Mouse (Mus musculus) heart, embryonic 14.5 days (tissue): Measurements from ENCODE around the gene Bpi. TPM values are rescaled to one million over a fixed set of nuclear protein-coding genes. Genes with fewer than 3 reads are reported as not detected.

Experiments
- ATAC-seq: fragments of 200-750 bp; cut with Nextera tagmentation; 2 replicates; pipeline ENCODE4 v1.8.0; 2017; ENCODE audit warnings: low read depth, moderate TSS enrichment; ENCODE audit not compliant: insufficient number of reproducible peaks, insufficient read depth, low FRiP score
- H3K27ac ChIP-seq, 2 experiments: fragments of 200-500 bp in 1 of 2; fragments of 300-500 bp in 1 of 2; sonication (generic) in 1 of 2; replicated peaks in 1 of 2; 2 replicates each; pipeline ENCODE4 v1.5.1; 2012 to 2014; ENCODE audit warnings: low read depth in 2 of 2, low read length in 2 of 2, control low read depth in 1 of 2, mild to moderate bottlenecking in 1 of 2, mixed read lengths in 1 of 2; ENCODE audit not compliant: control insufficient read depth in 1 of 2, insufficient read depth in 1 of 2
- H3K27me3 ChIP-seq: fragments of 300-500 bp; sonication (generic); 2 replicates; pipeline ENCODE4 v1.6.1; 2014; ENCODE audit warnings: mild to moderate bottlenecking, low read length, control low read depth; ENCODE audit not compliant: control insufficient read depth, insufficient read depth
- H3K36me3 ChIP-seq: fragments of 300-500 bp; sonication (generic); 2 replicates; pipeline ENCODE4 v1.6.1; 2014; ENCODE audit warnings: mild to moderate bottlenecking, control low read depth, low read length, mixed read lengths; ENCODE audit not compliant: control insufficient read depth, insufficient read depth
- H3K4me1 ChIP-seq, 2 experiments: fragments of 200-500 bp in 1 of 2; fragments of 300-500 bp in 1 of 2; sonication (generic) in 1 of 2; 2 replicates each; pipeline ENCODE4 v1.6.1; 2012 to 2014; ENCODE audit warnings: low read length in 2 of 2, control low read depth in 1 of 2, mixed read lengths in 1 of 2; ENCODE audit not compliant: control insufficient read depth in 2 of 2, insufficient read depth in 2 of 2
- H3K4me2 ChIP-seq: fragments of 300-500 bp; sonication (generic); 2 replicates; pipeline ENCODE4 v1.6.1; 2014; ENCODE audit warnings: mild to moderate bottlenecking, low read length
- H3K4me3 ChIP-seq, 2 experiments: fragments of 200-500 bp in 1 of 2; fragments of 300-500 bp in 1 of 2; sonication (generic) in 1 of 2; 2 replicates each; pipeline ENCODE4 v1.5.1; 2012 to 2014; ENCODE audit warnings: low read length in 2 of 2, mild to moderate bottlenecking in 2 of 2, control low read depth in 1 of 2, low read depth in 1 of 2, moderate library complexity in 1 of 2; ENCODE audit not compliant: control insufficient read depth in 1 of 2, insufficient read depth in 1 of 2
- H3K9ac ChIP-seq: fragments of 300-500 bp; sonication (generic); 2 replicates; pipeline ENCODE4 v1.6.1; 2014; ENCODE audit warnings: mild to moderate bottlenecking, low read length
- H3K9me3 ChIP-seq: fragments of 300-500 bp; sonication (generic); 2 replicates; pipeline ENCODE4 v1.6.1; 2016; ENCODE audit warnings: low read length, control low read depth; ENCODE audit not compliant: control insufficient read depth
- WGBS: fragments of 180-500 bp; shearing (Covaris S2); extraction: QIAGEN DNeasy Blood & Tissue Kit; methylation state at CpG from one replicate; pipeline ENCODE4 v1.1.7; 2014; 5-methylcytosine and 5-hydroxymethylcytosine counted together
- polyA plus RNA-seq: library from polyadenylated mRNA; unstranded; fragments of >200 nt; fragmentation: Nextera tagmentation; extraction: Ambion mirVana; gene quantifications from 2 replicates; pipeline ENCODE4 v1.2.1, GENCODE M21; 2014

The Bpi gene
- polyA plus RNA-seq, 1 experiment from 2014 or later = not detected

DNA sequence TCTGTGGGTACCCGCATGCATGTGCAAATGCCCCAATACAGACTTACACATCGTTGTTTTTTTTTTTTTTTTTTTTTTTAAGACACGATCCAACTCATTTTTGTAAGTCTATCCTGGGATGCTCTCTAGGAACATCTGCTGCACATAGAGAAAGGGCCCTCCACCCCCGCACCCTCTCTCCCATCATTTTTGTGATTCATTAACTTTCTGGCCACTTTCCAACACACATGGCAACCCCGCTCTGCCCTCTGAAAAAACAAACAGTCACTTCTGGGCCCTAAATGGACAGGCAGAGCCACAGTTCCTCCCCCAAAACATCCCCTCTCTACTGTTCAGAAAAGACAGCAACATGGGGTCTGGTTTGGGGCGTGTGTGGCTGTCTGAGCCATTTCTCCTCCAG lies 27.8 kb downstream of the Bpi start:
- H3K9me3 ChIP-seq = no peaks in the 10 kb centered on the region
- H3K4me3 ChIP-seq = no peak overlapping the region
- H3K4me1 ChIP-seq = peaks cover 0 to 4% of the 10 kb centered on the region in 2 experiments; a peak in 1 of 4 replicates
- no peak overlapping the region for H3K4me2 ChIP-seq
- no peaks in the 10 kb centered on the region for H3K36me3 ChIP-seq
- ATAC-seq = no peak
- no peak overlapping the region for H3K9ac ChIP-seq
- 80% methylated on average over 6 of the region's 6 CpGs for WGBS
- no peak overlapping the region for H3K27ac ChIP-seq
- peaks cover 7% of the 10 kb centered on the region; the same call in 1 of the 2 replicates for H3K27me3 ChIP-seq

DNA sequence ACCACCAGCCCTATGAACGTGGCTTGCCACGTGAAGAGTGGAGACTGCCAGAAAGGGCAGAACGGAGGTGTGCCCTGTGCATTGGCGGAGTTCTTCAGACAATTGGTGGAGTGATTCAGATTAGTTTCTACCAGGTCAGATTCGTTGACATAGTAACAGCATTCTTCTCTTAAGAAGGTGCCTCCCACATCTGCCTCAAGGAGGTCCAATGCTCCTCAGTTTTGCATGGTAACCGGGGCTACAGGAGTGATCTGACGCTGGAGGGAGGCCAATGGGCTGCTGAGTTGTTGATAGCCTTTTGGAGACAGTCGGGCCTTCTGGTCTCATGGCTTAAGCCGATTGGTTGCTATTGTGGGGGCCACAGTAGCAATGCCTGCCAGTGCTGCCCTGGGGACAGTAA lies 37.8 kb downstream of the Bpi start:
- peak; percentile 31; the same call in 1 of the 2 replicates for ATAC-seq
- H3K27me3 ChIP-seq = no peaks in the 10 kb centered on the region
- H3K9ac ChIP-seq = no peak overlapping the region
- H3K4me3 ChIP-seq = no peak overlapping the region
- H3K9me3 ChIP-seq = no peaks in the 10 kb centered on the region
- H3K36me3 ChIP-seq = no peaks in the 10 kb centered on the region
- 39% methylated on average over 9 of the region's 9 CpGs for whole genome bisulfite sequencing
- no peak overlapping the region for H3K27ac ChIP-seq
- H3K4me1 ChIP-seq = peaks cover 5% of the 10 kb centered on the region in 2 experiments; a peak in 3 of 4 replicates
- H3K4me2 ChIP-seq = no peak overlapping the region

DNA sequence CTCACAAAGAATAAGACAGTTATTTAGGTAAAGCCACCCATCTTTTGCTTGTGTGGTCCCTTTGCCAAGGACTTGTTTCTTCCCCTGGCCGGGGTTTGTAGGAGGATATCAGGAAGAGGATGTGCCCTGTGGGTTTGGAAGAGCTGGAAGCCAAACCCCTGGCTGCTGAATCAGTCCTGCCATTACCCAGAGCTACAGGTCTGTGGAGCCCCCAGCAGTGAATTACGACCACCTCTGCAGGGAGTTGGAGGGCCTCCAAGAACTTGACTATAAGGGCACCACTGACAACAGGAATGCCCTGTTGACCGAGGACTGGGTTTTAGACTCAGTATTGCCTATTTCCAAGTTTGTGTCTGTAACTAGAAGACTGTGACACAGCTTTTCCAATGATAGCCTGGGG lies 41.3 kb downstream of the Bpi start:
- Histone ChIP-seq H3K4me1 (peaks cover 5% of the 10 kb centered on the region in 2 experiments; a peak in 3 of 4 replicates), H3K9ac (no peak overlapping the region), H3K27me3 (no peaks in the 10 kb centered on the region), H3K27ac (no peak overlapping the region), H3K4me2 (no peak overlapping the region), H3K9me3 (0 out of 2 replicates have a peak, but pooled peaks cover 2% of the 10 kb centered on the region), H3K4me3 (no peak overlapping the region), H3K36me3 (no peaks in the 10 kb centered on the region)
- 76% methylated on average over 3 of the region's 3 CpGs for WGBS
- no peak for ATAC-seq

DNA sequence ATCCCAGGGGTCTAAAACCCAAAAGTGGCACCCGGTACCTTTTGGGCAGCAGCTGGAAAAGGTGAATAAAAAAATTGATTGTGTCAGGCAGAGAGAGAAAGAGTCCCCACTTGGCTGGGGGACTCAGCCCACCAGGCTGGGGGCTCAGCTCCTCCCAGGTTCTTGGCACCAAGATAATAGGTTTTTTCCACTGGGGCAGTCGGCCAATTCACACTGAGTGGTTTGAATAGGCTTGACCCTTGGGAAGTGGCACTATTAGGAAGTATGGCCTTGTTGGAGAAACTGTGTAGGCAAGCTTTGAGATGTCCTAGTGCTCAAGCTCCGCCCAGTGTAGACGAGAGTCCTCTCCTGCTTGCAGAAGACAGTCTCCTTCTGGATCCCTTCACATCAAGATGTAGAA lies 41.8 kb downstream of the Bpi start:
- Histone ChIP-seq H3K4me2 (no peak overlapping the region), H3K27ac (no peak overlapping the region), H3K4me1 (peaks cover 5% of the 10 kb centered on the region in 2 experiments; a peak in 3 of 4 replicates), H3K9ac (no peak overlapping the region), H3K27me3 (no peaks in the 10 kb centered on the region), H3K4me3 (no peak overlapping the region), H3K36me3 (no peaks in the 10 kb centered on the region), H3K9me3 (0 out of 2 replicates have a peak, but pooled peaks cover 4% of the 10 kb centered on the region)
- ATAC-seq = no peak
- WGBS = 68% methylated on average over 4 of the region's 4 CpGs

DNA sequence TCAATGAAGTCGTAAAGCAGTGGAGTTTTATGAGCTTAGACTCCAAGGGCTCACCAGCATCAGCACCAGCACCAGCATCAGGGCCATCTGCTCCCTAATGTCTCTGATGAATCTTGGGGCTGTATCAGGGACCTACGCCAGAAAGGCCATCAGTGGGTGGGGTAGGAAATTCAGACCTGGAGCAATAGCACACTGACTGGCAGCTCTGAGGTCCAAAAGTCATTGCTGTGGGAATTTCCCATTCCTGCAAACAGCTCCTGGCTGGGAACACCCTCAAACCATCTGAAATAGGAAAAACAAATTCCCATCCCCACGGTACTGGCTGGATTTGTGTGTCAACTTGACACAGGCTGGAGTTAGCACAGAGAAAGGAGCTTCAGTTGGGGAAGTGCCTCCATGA lies 44.9 kb downstream of the Bpi start:
- Histone ChIP-seq H3K27ac (no peak overlapping the region), H3K36me3 (no peaks in the 10 kb centered on the region), H3K4me1 (peaks cover 4 to 9% of the 10 kb centered on the region in 2 experiments; a peak in 3 of 4 replicates), H3K27me3 (no peaks in the 10 kb centered on the region), H3K4me3 (no peak overlapping the region), H3K9me3 (0 out of 2 replicates have a peak, but pooled peaks cover 4% of the 10 kb centered on the region), H3K4me2 (no peak overlapping the region), H3K9ac (no peak overlapping the region)
- WGBS = 65% methylated on average over 3 of the region's 3 CpGs
- no peak for ATAC-seq

DNA sequence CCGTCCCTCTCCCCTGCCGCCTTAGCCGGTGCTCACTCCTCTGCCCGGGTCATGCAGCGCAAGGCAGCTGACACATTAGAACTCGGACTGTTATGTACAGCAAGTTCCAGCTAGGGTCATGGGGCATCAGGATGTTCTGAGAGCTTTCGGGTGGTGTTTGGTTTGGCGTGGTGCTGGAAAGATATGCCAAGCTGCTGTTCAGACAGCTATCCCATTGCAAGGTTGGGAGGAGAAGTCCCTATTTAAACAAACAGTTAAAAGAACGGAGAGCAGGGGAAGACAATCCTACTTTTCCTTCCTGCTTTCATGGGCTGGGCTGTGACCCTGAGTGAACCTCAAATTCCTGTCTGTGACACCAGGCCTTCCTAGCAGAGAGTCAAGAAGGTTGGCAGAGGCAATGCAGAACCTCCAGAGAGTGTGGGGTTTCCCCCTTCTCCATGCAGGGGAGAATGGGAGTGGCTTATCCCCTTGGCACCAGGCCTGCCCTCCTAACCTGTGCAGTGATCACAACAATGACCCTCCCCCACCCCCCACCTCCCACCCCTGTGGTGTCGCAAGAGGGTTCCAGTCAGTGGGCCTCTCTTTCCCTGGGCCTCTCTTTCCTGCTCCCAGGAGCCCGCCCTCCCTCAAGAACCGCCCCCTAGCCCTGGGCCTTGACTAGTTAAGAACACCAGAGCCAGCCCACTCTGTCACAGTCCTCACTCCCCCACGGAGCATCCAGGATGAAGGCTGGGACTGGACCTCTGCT lies 48.2 kb downstream of the Bpi start, which contains the start of gene Lbp:
Gene Lbp, plus strand, starts transcription at position 546 of the 748 bp plus-strand sequence.
- peak within 1 kb of the TSS; percentile 31; the same call in 1 of the 2 replicates for H3K9ac ChIP-seq
- 0 out of 2 replicates have a peak, but pooled peaks cover 4% of the 10 kb centered on the region for H3K9me3 ChIP-seq
- H3K4me2 ChIP-seq = peak within 1 kb of the TSS; percentile 31
- peak; percentile 82 for ATAC-seq
- H3K27ac ChIP-seq = peak within 1 kb of the TSS; percentile 35 to 49
- 40% methylated on average over 13 of the region's 13 CpGs for WGBS
- H3K4me3 ChIP-seq = peak within 1 kb of the TSS; percentile 10 to 21; a peak in 3 of 4 replicates
- H3K27me3 ChIP-seq = no peaks in the 10 kb centered on the region
- H3K36me3 ChIP-seq = no peaks in the 10 kb centered on the region
- H3K4me1 ChIP-seq = peaks cover 4 to 9% of the 10 kb centered on the region in 2 experiments; a peak in 3 of 4 replicates

DNA sequence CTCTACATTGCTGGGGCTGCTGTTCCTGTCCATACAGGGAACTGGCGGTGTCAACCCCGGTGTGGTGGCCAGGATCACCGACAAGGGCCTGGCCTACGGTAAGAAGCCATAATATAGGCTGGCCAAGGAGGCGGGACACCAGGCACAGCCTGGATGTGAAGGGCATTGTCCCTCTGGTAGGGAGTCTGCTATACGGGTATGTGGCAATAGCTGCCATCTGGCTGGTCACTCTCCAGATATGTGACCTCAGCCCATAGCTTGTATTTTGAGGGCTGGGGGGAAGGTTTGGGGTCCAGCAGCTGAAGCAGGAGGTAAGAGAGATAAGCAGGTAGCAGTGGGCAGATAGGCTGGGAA lies 48.8 kb downstream of the Bpi start:
- Histone ChIP-seq H3K4me1 (peaks cover 4 to 9% of the 10 kb centered on the region in 2 experiments; a peak in 3 of 4 replicates), H3K27ac (peak overlapping the region; percentile 35 to 49), H3K36me3 (no peaks in the 10 kb centered on the region), H3K27me3 (no peaks in the 10 kb centered on the region), H3K9ac (peak overlapping the region; percentile 31; the same call in 1 of the 2 replicates), H3K4me2 (peak overlapping the region; percentile 31), H3K4me3 (peak overlapping the region; percentile 10 to 21; a peak in 3 of 4 replicates), H3K9me3 (0 out of 2 replicates have a peak, but pooled peaks cover 4% of the 10 kb centered on the region)
- peak; percentile 6; the same call in 1 of the 2 replicates for ATAC-seq
- 40% methylated on average over 6 of the region's 6 CpGs for WGBS
